Mouse (Mus musculus) olfactory bulb, adult 2 months (tissue): ENCODE results near the gene Ppm1b. TPM values are rescaled to one million over a fixed set of nuclear protein-coding genes. Genes with fewer than 3 reads are reported as not detected.
"Not testable (repeated sequence)": the region's sequence is repeated elsewhere in the genome, so short reads cannot be mapped to it uniquely, and the experiment has no call there.

Experiments
- H3K27ac ChIP-seq: fragments of 200-500 bp; 2 replicates; pipeline ENCODE4 v1.5.1; 2012; ENCODE audit warnings: low read depth, low read length; ENCODE audit not compliant: insufficient read depth
- H3K4me1 ChIP-seq: fragments of 200-500 bp; 2 replicates; pipeline ENCODE4 v1.6.1; 2012; ENCODE audit warnings: low read length; ENCODE audit not compliant: control insufficient read depth, insufficient read depth
- H3K4me3 ChIP-seq: fragments of 200-500 bp; 2 replicates; pipeline ENCODE4 v1.5.1; 2012; ENCODE audit warnings: mild to moderate bottlenecking, low read depth, low read length, moderate library complexity; ENCODE audit not compliant: insufficient read depth
- CTCF ChIP-seq: fragments of 200-500 bp; IDR thresholded peaks from 2 replicates; pipeline ENCODE4 v1.5.1; 2012; ENCODE audit warnings: low read depth, mild to moderate bottlenecking, low read length, moderate library complexity; ENCODE audit not compliant: insufficient read depth
- POLR2A ChIP-seq: fragments of 200-500 bp; IDR thresholded peaks from 2 replicates; pipeline ENCODE4 v1.6.1; 2012; ENCODE audit warnings: mild to moderate bottlenecking, low read depth, low read length, moderate library complexity; ENCODE audit not compliant: insufficient read depth
- WGBS: fragments of 180-500 bp; shearing (Covaris S2); methylation state at CpG from one replicate; pipeline ENCODE4 v1.1.7; 2018; 5-methylcytosine and 5-hydroxymethylcytosine counted together
- polyA plus RNA-seq: library from polyadenylated mRNA; stranded (reverse); fragments of >200 nt; gene quantifications from 2 replicates; pipeline ENCODE4 v1.2.4, GENCODE M21; 2012; ENCODE audit warnings: low replicate concordance; ENCODE audit not compliant: missing spikeins, insufficient read depth, insufficient read length

Ppm1b gene
- 227 TPM in 1 of 2 replicates, not detected in the other for polyA plus RNA-seq

GRCm38 (mm10) chr17:84956441-84956840, at the start of gene Ppm1b:
Gene Ppm1b, plus strand, starts transcription at chr17:84956741.
- H3K4me1 ChIP-seq: peaks cover 4% of the 10 kb centered on the region
- H3K27ac ChIP-seq: peak within 1 kb of the TSS; percentile 91
- peak within 1 kb of the TSS; percentile 59 for H3K4me3 ChIP-seq
- WGBS: 30% methylated on average over 9 of the region's 9 CpGs
- no peak for TF ChIP-seq POLR2A
- TF ChIP-seq CTCF: no peak

- H3K4me3 ChIP-seq: no peak overlapping the region
- H3K4me1 ChIP-seq: peaks cover 4% of the 10 kb centered on the region; the same call in 1 of the 2 replicates
- no peak overlapping the region for H3K27ac ChIP-seq
- 71% methylated on average over 19 of the region's 19 CpGs for WGBS
- no peak for TF ChIP-seq POLR2A
- no peak for TF ChIP-seq CTCF
Measured at GRCm38 (mm10) chr17:84921666-84922376, 34.7 kb upstream of the Ppm1b start.

GRCm38 (mm10) chr17:84924779-84925178, 31.8 kb upstream of the Ppm1b start:
- 92% methylated on average over 5 of the region's 5 CpGs for WGBS
- peaks cover 4% of the 10 kb centered on the region; the same call in 1 of the 2 replicates for H3K4me1 ChIP-seq
- no peak for TF ChIP-seq POLR2A
- TF ChIP-seq CTCF: no peak
- no peak overlapping the region for H3K4me3 ChIP-seq
- H3K27ac ChIP-seq: no peak overlapping the region

GRCm38 (mm10) chr17:84926233-84926632, 30.3 kb upstream of the Ppm1b start:
- Histone ChIP-seq H3K27ac (no peak overlapping the region), H3K4me3 (no peak overlapping the region), H3K4me1 (peaks cover 4% of the 10 kb centered on the region; the same call in 1 of the 2 replicates)
- TF ChIP-seq CTCF: no peak
- no peak for TF ChIP-seq POLR2A
- 19% methylated on average over 5 of the region's 5 CpGs for WGBS

GRCm38 (mm10) chr17:84927580-84927979, 29.0 kb upstream of the Ppm1b start:
- WGBS: 86% methylated on average over 5 of the region's 5 CpGs
- TF ChIP-seq POLR2A (no peak), CTCF (no peak)
- H3K27ac ChIP-seq: no peak overlapping the region
- H3K4me3 ChIP-seq: no peak overlapping the region
- peaks cover 4% of the 10 kb centered on the region; the same call in 1 of the 2 replicates for H3K4me1 ChIP-seq

GRCm38 (mm10) chr17:84932943-84933342, 23.6 kb upstream of the Ppm1b start:
- H3K27ac ChIP-seq: no peak overlapping the region
- 96% methylated on average over 7 of the region's 7 CpGs for WGBS
- no peak overlapping the region for H3K4me3 ChIP-seq
- H3K4me1 ChIP-seq: no peaks in the 10 kb centered on the region
- TF ChIP-seq CTCF: no peak
- no peak for TF ChIP-seq POLR2A

- Histone ChIP-seq H3K4me3 (no peak overlapping the region), H3K27ac (no peak overlapping the region), H3K4me1 (no peaks in the 10 kb centered on the region)
- TF ChIP-seq CTCF (no peak), POLR2A (no peak)
- WGBS: 76% methylated on average over 5 of the region's 5 CpGs
Measured at GRCm38 (mm10) chr17:84933968-84934367, 22.6 kb upstream of the Ppm1b start.

- not testable (repeated sequence) for H3K4me1 ChIP-seq, H3K27ac ChIP-seq, H3K4me3 ChIP-seq
- WGBS: 71% methylated on average over 4 of the region's 4 CpGs
Measured at GRCm38 (mm10) chr17:84935620-84936019, 20.9 kb upstream of the Ppm1b start.

GRCm38 (mm10) chr17:84936301-84936700, 20.2 kb upstream of the Ppm1b start:
- Histone ChIP-seq H3K4me3 (no peak overlapping the region), H3K4me1 (no peaks in the 10 kb centered on the region), H3K27ac (no peak overlapping the region)
- WGBS: 47% methylated on average over 9 of the region's 9 CpGs
- TF ChIP-seq POLR2A (no peak), CTCF (no peak)
